Mouse (Mus musculus) heart, postnatal 10 days (tissue): ENCODE measurements around the gene Olfr1009. TPM values are rescaled to one million over a fixed set of nuclear protein-coding genes. Genes with fewer than 3 reads are reported as not detected.
A peak's percentile ranks its signal among the peaks of the same experiment; 100 is the strongest.
"Not testable (repeated sequence)": the region's sequence is repeated elsewhere in the genome, so short reads cannot be mapped to it uniquely, and the experiment has no call there.

ENCODE experiments used
- DNase-seq, 2 experiments: peaks; one replicate each; pipeline ENCODE4 v3.0.0; 2021
- intact Hi-C: fragments of 180-260 bp; cut with DNase I; formaldehyde crosslinking; loops from one replicate; pipeline ENCODE4 v1.15.1; 2025
- total RNA-seq, 2 experiments: library from RNA; stranded (reverse); gene quantifications; 2 replicates each; pipeline ENCODE4 v1.2.3; 2021

Gene Olfr1009
- not detected for total RNA-seq

DNA sequence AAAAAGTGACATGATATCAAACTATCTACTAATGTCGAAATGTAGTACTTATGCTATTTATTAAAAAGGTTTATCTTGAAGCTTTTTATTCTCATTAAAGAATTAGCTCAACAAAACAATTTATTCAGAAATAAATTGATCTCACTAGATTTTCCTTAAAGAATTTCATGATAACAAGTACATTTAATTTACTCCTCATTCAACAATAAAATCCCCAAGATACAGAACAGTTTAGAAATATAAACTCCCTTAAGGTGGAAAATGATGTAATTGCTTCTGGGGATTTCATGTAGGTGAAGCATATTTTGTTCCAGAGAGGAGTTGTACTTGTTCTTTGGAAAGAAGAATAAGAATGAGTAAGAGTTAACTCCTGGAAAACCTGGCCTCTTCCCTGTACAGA is at the start of gene Olfr1009:
Olfr1009 (plus strand) TSS at position 301 of the 400 bp plus-strand sequence.
- no peak for DNase-seq
- intact Hi-C loops: no loop called here

DNA sequence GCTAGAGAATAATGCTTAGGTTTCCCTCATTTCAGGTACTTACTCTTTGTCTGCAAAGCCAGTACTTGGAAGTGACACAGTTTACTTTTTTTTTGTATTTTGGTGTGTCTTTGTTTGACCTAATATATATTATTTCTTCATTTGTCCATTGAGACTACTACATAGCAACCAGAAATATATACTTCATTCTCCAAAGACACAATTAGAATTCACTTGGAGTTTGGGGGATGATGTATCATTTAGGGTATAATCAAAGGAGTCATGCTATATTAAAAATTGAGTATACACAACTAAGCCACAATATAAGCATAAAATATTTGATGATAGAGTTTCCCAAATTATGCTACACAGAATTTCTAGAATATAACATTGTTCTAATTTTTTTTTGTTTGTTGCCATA is 36.6 kb upstream of the Olfr1009 start, which contains the start of gene Olfr1006:
Olfr1006 (minus strand) TSS at position 101 of the 400 bp plus-strand sequence.
- intact Hi-C loops: no loop called here
- no peak for DNase-seq

DNA sequence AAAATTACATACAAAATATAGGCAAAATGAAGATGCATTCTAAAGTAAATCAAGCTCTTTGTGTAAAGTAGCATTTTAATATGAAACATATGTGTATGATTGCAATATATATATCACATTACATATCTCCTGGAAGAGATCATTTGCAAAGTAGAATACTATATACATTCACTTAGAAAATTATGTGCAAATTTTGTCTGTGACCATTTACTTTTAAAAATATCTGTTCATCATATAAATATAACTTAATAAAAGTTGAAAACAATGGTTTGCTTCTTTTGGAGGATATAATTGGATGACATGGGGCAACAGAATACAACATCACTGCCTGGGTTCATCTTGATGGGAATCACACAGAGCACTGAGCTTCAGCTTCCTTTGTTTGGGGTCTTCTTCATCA is 26.1 kb upstream of the Olfr1009 start, which contains the start of gene Olfr1008:
Olfr1008 (plus strand) TSS at position 301 of the 400 bp plus-strand sequence.
- no peak for DNase-seq
- intact Hi-C loops: no loop called here

DNA sequence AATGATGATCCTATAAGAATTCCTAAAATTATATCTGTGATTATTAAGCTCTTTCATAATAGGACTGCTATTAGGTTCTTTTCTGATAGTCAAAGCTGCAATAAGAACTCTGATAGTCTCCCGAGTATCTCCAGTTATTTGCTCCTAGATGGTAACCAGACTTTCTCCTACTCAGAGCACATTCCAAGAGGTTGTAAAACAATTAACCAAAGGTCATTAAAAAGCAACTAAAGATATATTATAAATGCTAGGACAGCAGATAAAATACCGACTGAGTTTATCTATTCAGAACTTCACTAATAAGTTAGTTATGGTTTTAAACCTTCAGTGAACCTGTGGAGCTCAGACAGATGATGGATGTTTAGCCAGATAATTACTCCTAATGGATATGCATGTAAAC is 4.5 kb upstream of the Olfr1009 start:
- DNase-seq, intact Hi-C loops: not testable (repeated sequence)

DNA sequence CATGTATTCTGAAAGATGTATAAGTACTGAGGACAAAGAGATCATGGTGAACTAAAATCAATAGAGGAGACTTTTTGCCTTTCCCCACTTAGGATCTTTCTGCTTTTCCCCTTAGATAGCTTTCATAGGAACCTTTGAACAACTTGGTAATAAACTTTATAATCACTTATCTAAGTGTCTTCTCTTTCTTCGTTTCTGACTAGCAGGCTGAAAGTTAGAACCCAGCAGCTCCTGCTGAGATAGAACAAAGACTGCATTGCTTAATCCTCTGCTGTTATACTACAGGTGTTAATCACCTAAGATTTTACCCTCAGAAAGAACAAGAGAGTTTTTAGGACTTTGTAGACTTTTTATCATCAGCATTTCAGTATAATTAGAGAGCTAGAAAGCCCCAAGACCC is 4.1 kb upstream of the Olfr1009 start:
- intact Hi-C loops: no loop called here
- no peak for DNase-seq

DNA sequence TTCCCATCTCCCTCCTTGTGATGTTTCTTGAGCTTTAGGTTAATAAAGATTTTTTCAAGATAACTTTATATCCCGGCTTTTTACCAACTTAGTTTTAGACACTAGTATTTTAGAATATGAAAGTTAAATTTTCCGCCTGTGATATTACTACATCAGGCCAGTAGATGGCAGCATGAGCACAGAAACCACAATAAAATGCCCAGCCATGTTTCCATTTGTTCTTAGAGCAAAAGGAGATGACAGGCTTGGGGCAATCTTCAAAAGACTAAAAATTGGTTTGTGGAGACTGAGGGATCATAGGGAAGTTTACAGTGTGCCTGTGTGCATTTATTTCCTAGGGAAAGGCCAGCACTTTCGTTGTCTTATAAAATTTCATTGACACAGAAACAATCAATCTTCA is 10.6 kb downstream of the Olfr1009 start:
- peak; percentile 9 to 37 for DNase-seq
- intact Hi-C loops: loop anchor here (1.0 to 10.0 kb wide), 2 partner anchors 601 to 739 kb away; no protein-coding TSS in a partner anchor

DNA sequence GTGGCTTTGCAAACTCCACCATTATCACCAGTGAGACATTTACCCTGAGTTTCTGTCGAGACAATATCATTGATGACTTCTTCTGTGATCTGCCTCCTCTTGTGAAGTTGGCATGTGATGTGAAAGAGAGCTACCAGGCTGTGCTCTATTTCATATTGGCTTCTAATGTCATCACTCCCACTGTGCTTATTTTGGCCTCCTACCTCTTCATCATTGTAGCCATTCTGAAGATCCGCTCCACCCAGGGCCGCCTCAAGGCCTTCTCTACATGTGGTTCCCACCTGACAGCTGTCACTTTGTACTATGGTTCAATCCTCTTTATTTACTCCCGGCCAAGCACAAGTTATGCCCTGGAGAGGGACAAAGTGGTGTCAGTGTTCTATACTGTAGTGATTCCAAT is 38.6 kb downstream of the Olfr1009 start:
- intact Hi-C loops: no loop called here
- no peak for DNase-seq

DNA sequence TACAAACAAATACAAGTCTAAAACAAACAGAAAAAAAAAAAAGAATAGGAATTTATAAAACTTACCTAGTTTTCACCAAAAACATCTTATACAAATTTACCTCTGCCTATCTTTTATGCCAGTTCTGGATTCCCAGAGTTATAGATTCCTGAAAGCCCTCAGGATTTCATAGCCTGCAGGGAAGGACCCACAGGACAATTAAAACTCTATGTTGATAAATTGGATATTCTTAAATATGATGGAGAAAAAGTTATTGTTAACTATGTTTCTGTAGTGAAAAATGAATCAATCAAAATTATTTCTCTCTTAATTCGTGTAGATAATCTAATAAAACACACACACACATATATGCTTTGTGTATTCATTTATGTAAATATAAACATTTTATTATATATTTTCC is 47.4 kb downstream of the Olfr1009 start, which contains the start of gene Olfr1012:
Olfr1012 (minus strand) TSS at position 101 of the 400 bp plus-strand sequence.
- no peak for DNase-seq
- intact Hi-C loops: no loop called here

DNA sequence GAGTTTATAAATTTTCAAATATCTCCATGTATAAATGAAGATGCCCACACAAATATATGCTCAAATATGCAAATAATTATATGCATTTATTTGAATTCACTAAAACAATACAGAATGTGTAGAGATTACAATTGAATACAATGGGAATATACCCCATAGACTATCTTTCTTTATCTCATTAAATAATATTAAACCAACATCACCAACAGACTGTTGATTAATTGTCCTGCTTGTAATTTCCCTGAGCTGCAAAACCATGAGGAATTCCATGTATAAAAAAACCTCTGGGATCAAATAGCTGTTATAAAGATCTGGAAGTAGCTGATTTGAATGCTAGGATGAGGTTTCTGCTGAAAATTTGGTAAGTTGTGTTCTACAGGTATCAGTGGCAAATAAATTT is 51.6 kb downstream of the Olfr1009 start, which contains the start of gene Olfr1013:
Olfr1013 (plus strand) TSS at position 301 of the 400 bp plus-strand sequence.
- intact Hi-C loops: no loop called here
- DNase-seq: no peak

DNA sequence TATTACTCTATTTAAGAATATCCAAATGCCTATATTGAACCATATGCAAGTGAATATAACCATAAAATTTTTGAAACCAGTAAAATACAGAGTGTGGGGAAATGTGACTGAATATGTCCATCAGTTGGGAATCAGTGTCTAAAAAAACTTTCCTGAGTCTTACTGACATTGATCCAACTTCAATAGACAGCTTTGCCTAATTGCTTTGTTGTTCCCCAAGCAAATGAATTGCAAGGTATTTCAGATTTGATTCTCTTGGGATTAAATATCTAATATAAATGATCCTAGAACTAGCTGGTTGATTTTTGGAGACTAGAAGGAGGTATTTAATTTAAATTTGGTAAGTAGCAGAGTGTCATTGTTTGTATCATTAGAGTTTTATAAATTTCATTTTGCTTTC is 57.2 kb downstream of the Olfr1009 start, which contains the start of gene Olfr1014:
Olfr1014 (plus strand) TSS at position 301 of the 400 bp plus-strand sequence.
- intact Hi-C loops: no loop called here

More for the DNA sequence above, 57.2 kb downstream of the Olfr1009 start, which contains the start of gene Olfr1014:
- DNase-seq: no peak

Other genes starting within 250 kb of the Olfr1009 start
- gene 4833423E24Rik, start 196.4 kb upstream of the Olfr1009 start, total RNA-seq: not detected
- not detected for gene Olfr996, start 136.2 kb upstream of the Olfr1009 start, total RNA-seq
- gene Olfr998, start 126.5 kb upstream of the Olfr1009 start, total RNA-seq: not detected
- gene Olfr1000, start 103.5 kb upstream of the Olfr1009 start, total RNA-seq: not detected
- not detected for gene Olfr1002, start 64.7 kb upstream of the Olfr1009 start, total RNA-seq
- gene Olfr154, start 51.0 kb upstream of the Olfr1009 start, total RNA-seq: not detected
- not detected for gene Olfr1006, start 36.7 kb upstream of the Olfr1009 start, total RNA-seq
- not detected for gene Olfr1008, start 26.0 kb upstream of the Olfr1009 start, total RNA-seq
- gene Olfr1012, start 47.3 kb downstream of the Olfr1009 start, total RNA-seq: not detected
- gene Olfr1013, start 51.7 kb downstream of the Olfr1009 start, total RNA-seq: not detected
- gene Olfr1014, start 57.3 kb downstream of the Olfr1009 start, total RNA-seq: not detected
- not detected for gene Olfr1015, start 66.6 kb downstream of the Olfr1009 start, total RNA-seq
- not detected for gene Olfr1016, start 87.1 kb downstream of the Olfr1009 start, total RNA-seq
- gene Olfr1018, start 103.1 kb downstream of the Olfr1009 start, total RNA-seq: not detected
- gene Olfr1019, start 130.1 kb downstream of the Olfr1009 start, total RNA-seq: not detected
- not detected for gene Olfr1020, start 131.6 kb downstream of the Olfr1009 start, total RNA-seq
- gene Olfr1022, start 153.2 kb downstream of the Olfr1009 start, total RNA-seq: not detected
- gene Olfr1023, start 170.2 kb downstream of the Olfr1009 start, total RNA-seq: not detected
- not detected for gene Olfr1024, start 189.6 kb downstream of the Olfr1009 start, total RNA-seq
- not detected for gene Olfr1025-ps1, start 199.8 kb downstream of the Olfr1009 start, total RNA-seq
- not detected for gene Olfr1026, start 206.1 kb downstream of the Olfr1009 start, total RNA-seq
- not detected for gene Olfr1028, start 235.0 kb downstream of the Olfr1009 start, total RNA-seq